Mouse (Mus musculus) adrenal gland, postnatal 4 days (tissue): ENCODE results near the gene Rabac1. TPM values are rescaled to one million over a fixed set of nuclear protein-coding genes. Genes with fewer than 3 reads are reported as not detected.

Experiments
- DNase-seq, 2 experiments: peaks; one replicate each; pipeline ENCODE4 v3.0.0; 2021 to 2022; ENCODE audit warnings: low spot score in 2 of 2, mixed read lengths in 2 of 2
- microRNA-seq: library from miRNA; unstranded; fragments of <30 nt; microRNA quantifications from one replicate; pipeline ENCODE4 v1.2.0, GENCODE M21; 2021
- total RNA-seq, 2 experiments: library from RNA; stranded (reverse); gene quantifications; 2 replicates each; pipeline ENCODE4 v1.2.3; 2021

Rabac1 gene
- total RNA-seq, 2 experiments from 2014 or later: 204 to 208 TPM

GRCm38 (mm10) chr7:24943641-24944040 lies 28.9 kb downstream of the Rabac1 start:
- no peak for DNase-seq

GRCm38 (mm10) chr7:24931651-24932050 lies 40.9 kb downstream of the Rabac1 start:
- no peak for DNase-seq

DNA sequence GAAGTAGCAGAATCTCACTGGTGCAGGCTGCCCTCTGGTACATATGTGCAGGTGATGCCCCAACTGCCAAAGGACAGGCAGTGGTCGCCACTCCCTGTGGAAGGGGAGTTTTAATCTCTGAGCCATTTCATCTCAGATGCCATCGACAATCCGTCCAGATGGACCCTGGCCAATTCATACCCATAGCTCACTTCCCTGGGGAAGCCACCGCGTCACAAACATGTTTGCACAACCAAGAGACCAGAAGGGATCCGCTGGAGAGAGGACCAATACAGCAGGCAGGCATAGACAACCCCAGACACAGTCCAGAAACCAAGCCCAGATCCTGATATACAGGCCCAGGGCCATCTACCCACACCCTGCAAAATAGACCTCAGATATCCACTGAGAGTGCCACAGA lies 42.1 kb downstream of the Rabac1 start:
- DNase-seq: no peak

Small RNA genes within 50 kb of the gene (microRNA-seq; reads per million reads assigned to microRNA genes)
- gene Mir7046 (1.8 reads per million), gene Mir7047 (not detected)

Other genes with a start within 250 kb of the Rabac1 start
- not detected for gene Gm4763, start 245.8 kb downstream of the Rabac1 start, total RNA-seq
- 1 to 10 TPM; 1.5 to 3.9 TPM for gene Cd177, start 212.4 kb downstream of the Rabac1 start, total RNA-seq
- gene Ceacam10, start 195.5 kb downstream of the Rabac1 start, total RNA-seq: under 1 TPM; 0.48 to 0.51 TPM
- gene Gm9844, start 110.5 kb downstream of the Rabac1 start, total RNA-seq: under 1 TPM in 1 of 2 experiments, not detected in 1; 0.92 TPM
- gene Lypd4, start 102.8 kb downstream of the Rabac1 start, total RNA-seq: not detected
- under 1 TPM in 1 of 2 experiments, not detected in 1; 0.17 TPM for gene Dmrtc2, start 102.7 kb downstream of the Rabac1 start, total RNA-seq
- gene Rps19, start 88.4 kb downstream of the Rabac1 start, total RNA-seq: 1,000 to 10,000 TPM; 1,415 to 1,431 TPM
- gene Cd79a, start 75.4 kb downstream of the Rabac1 start, total RNA-seq: 1 to 10 TPM; 1.1 to 3.2 TPM
- 100 to 1,000 TPM; 159 to 161 TPM for gene Arhgef1, start 69.8 kb downstream of the Rabac1 start, total RNA-seq
- gene Gm4881, start 28.3 kb downstream of the Rabac1 start, total RNA-seq: not detected
- gene Atp1a3, start 33.2 kb upstream of the Rabac1 start, total RNA-seq: 10 to 100 TPM; 66.4 to 69.0 TPM
- 10 to 100 TPM; 38.1 to 45.1 TPM for gene Grik5, start 99.6 kb upstream of the Rabac1 start, total RNA-seq
- gene Zfp574, start 99.8 kb upstream of the Rabac1 start, total RNA-seq: 10 to 100 TPM; 22.3 to 24.4 TPM
- gene Pou2f2, start 207.0 kb upstream of the Rabac1 start, total RNA-seq: 1 to 10 TPM; 3.7 to 4.1 TPM
- 10 to 100 TPM; 15.6 to 16.4 TPM for gene Dedd2, start 247.9 kb upstream of the Rabac1 start, total RNA-seq
- 10 to 100 TPM; 15.9 to 16.3 TPM for gene Zfp526, start 248.7 kb upstream of the Rabac1 start, total RNA-seq